Mouse (Mus musculus) small intestine, adult 2 months (tissue): ENCODE measurements around the gene Trim25.

ENCODE experiments used
- CTCF ChIP-seq: fragments of 200-500 bp; IDR thresholded peaks from 2 replicates; pipeline ENCODE4 v1.5.1; 2012; ENCODE audit warnings: low read depth, mild to moderate bottlenecking, control low read depth, inconsistent platforms, low read length, moderate library complexity, mixed read lengths; ENCODE audit not compliant: insufficient replicate concordance, insufficient read length; ENCODE audit errors: extremely low read depth
- POLR2A ChIP-seq: fragments of 200-500 bp; IDR thresholded peaks from 2 replicates; pipeline ENCODE4 v1.6.1; 2012; ENCODE audit warnings: low read depth, mild to moderate bottlenecking, control low read depth, inconsistent platforms, low read length, moderate library complexity

DNA sequence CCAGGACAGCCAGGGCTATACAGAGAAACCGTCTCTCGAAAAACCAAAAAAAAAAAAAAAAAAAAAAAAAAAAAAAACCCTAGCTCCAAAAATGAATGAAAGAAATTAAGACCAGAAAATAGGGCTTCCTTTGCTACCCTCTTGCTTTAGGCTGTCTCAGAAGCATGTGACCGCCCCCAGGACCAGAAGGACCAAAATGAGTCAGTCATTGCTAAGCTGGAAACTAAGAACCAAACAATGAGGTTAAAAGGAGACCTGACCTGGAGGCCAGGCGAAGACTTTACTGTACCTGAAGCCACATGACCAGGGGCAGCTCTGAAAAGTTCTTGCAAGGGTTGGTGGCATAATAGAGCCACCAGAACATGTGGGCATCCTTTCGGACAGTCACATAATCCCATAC is 47.1 kb upstream of the Trim25 start:
- TF ChIP-seq CTCF (no peak), POLR2A (no peak)
